Mouse (Mus musculus): ENCODE data around the gene Elp6.

Gene Elp6

GRCm38 (mm10) chr9:110304969-110305651 lies at the start of gene Elp6:
TSS of gene Elp6 (plus strand) at chr9:110305173.
- peak; percentile 94 to 95 for DNase-seq (ENCODE audit: low spot score in 2 of 2)

GRCm38 (mm10) chr9:110255407-110256019 lies 49.5 kb upstream of the Elp6 start:
- DNase-seq (ENCODE audit: low spot score in 2 of 2), result peak in 1 of 2 experiments; percentile 54

GRCm38 (mm10) chr9:110258646-110259045 lies 46.3 kb upstream of the Elp6 start:
- DNase-seq (ENCODE audit: low spot score in 2 of 2), result no peak

- DNase-seq (ENCODE audit: low spot score in 2 of 2), result no peak
Measured at GRCm38 (mm10) chr9:110259118-110259517, 45.9 kb upstream of the Elp6 start.

- peak in 1 of 2 experiments; percentile 48 for DNase-seq (ENCODE audit: low spot score in 2 of 2)
Measured at GRCm38 (mm10) chr9:110263181-110263580, 41.8 kb upstream of the Elp6 start.

GRCm38 (mm10) chr9:110264991-110265390 lies 40.0 kb upstream of the Elp6 start:
- no peak for DNase-seq (ENCODE audit: low spot score in 2 of 2)

GRCm38 (mm10) chr9:110268416-110268815 lies 36.6 kb upstream of the Elp6 start:
- DNase-seq (ENCODE audit: low spot score in 2 of 2), result peak in 1 of 2 experiments; percentile 46

GRCm38 (mm10) chr9:110272330-110272729 lies 32.6 kb upstream of the Elp6 start:
- no peak for DNase-seq (ENCODE audit: low spot score in 2 of 2)

- peak in 1 of 2 experiments; percentile 52 for DNase-seq (ENCODE audit: low spot score in 2 of 2)
Measured at GRCm38 (mm10) chr9:110273507-110273906, 31.5 kb upstream of the Elp6 start.

- DNase-seq (ENCODE audit: low spot score in 2 of 2), result no peak
Measured at GRCm38 (mm10) chr9:110275882-110276281, 29.1 kb upstream of the Elp6 start.

GRCm38 (mm10) chr9:110277431-110277881 lies 27.5 kb upstream of the Elp6 start:
- DNase-seq (ENCODE audit: low spot score in 2 of 2), result peak; percentile 87 to 92

GRCm38 (mm10) chr9:110284075-110284697 lies 20.8 kb upstream of the Elp6 start:
- peak in 1 of 2 experiments; percentile 53 for DNase-seq (ENCODE audit: low spot score in 2 of 2)

GRCm38 (mm10) chr9:110287321-110287924 lies 17.6 kb upstream of the Elp6 start:
- DNase-seq (ENCODE audit: low spot score in 2 of 2), result peak; percentile 83 to 91

- DNase-seq (ENCODE audit: low spot score in 2 of 2), result peak; percentile 76 to 83
Measured at GRCm38 (mm10) chr9:110293254-110293718, 11.7 kb upstream of the Elp6 start.

- DNase-seq (ENCODE audit: low spot score in 2 of 2), result peak in 1 of 2 experiments; percentile 57
Measured at GRCm38 (mm10) chr9:110293873-110294415, 11.0 kb upstream of the Elp6 start.

- no peak for DNase-seq (ENCODE audit: low spot score in 2 of 2)
Measured at GRCm38 (mm10) chr9:110294786-110295185, 10.2 kb upstream of the Elp6 start.

- peak; percentile 91 to 92 for DNase-seq (ENCODE audit: low spot score in 2 of 2)
Measured at GRCm38 (mm10) chr9:110296867-110297627, 7.9 kb upstream of the Elp6 start.

GRCm38 (mm10) chr9:110304516-110304915 lies 457 bp upstream of the Elp6 start:
- DNase-seq (ENCODE audit: low spot score in 2 of 2), result peak; percentile 54 to 59

GRCm38 (mm10) chr9:110306371-110306770 lies 1.4 kb downstream of the Elp6 start:
- DNase-seq (ENCODE audit: low spot score in 2 of 2), result no peak

- no peak for DNase-seq (ENCODE audit: low spot score in 2 of 2)
Measured at GRCm38 (mm10) chr9:110314706-110315105, 9.7 kb downstream of the Elp6 start.

- no peak for DNase-seq (ENCODE audit: low spot score in 2 of 2)
Measured at GRCm38 (mm10) chr9:110315410-110315809, 10.4 kb downstream of the Elp6 start.

All from right cerebral cortex, postnatal 10 days (tissue).